Mouse (Mus musculus) adrenal gland, postnatal 25 days (tissue): ENCODE measurements at regions not wholly inside any gene's neighbourhood (a gene's known extent, or its start where the extent isn't known, plus 50 kb on each side); places are given as distances from the start of the nearest gene placed in this dataset.

Source experiments
- DNase-seq: peaks from one replicate; pipeline ENCODE4 v3.0.0; 2021; ENCODE audit warnings: mixed read lengths

GRCm38 (mm10) chr3:37778386-37778785, 54.1 kb upstream of the Gm5148 start:
- no peak for DNase-seq

DNA sequence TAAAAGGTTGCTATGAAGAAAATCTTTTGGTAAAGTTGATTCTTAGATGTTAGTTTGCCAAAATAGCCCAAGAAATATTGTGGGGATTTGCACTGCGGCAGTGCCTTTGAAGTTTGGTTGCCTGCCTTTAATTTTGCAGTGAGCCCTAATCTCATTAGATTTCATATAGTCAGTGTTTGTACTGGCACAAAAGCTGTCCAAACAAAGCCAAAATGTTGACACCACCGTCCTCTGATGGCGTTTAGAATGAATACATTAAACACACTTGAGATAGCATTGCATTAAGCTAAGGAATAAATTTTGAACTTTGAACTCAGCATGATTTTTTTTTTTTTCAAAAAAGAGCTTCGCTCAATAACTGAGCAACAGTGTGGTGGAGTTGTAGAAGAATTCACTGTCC, 51.9 kb upstream of the Gm5148 start:
- no peak for DNase-seq
